Mouse (Mus musculus) midbrain, embryonic 16.5 days (tissue): ENCODE data around the gene Mb. TPM values are rescaled to one million over a fixed set of nuclear protein-coding genes. Genes with fewer than 3 reads are reported as not detected.

ENCODE experiments used
- ATAC-seq: fragments of 200-750 bp; cut with Nextera tagmentation; 2 replicates; pipeline ENCODE4 v1.8.0; 2017; ENCODE audit warnings: moderate TSS enrichment
- H3K27ac ChIP-seq: fragments of 300-500 bp; sonication (generic); 2 replicates; pipeline ENCODE4 v1.5.1; 2014; ENCODE audit warnings: mild to moderate bottlenecking, low read length, mixed read lengths
- H3K27me3 ChIP-seq: fragments of 300-500 bp; sonication (generic); 2 replicates; pipeline ENCODE4 v1.6.1; 2014; ENCODE audit warnings: low read depth, low read length, mixed read lengths; ENCODE audit not compliant: control insufficient read depth, insufficient read depth
- H3K36me3 ChIP-seq: fragments of 300-500 bp; sonication (generic); 2 replicates; pipeline ENCODE4 v1.6.1; 2014; ENCODE audit warnings: mild to moderate bottlenecking, low read length, moderate library complexity, mixed read lengths; ENCODE audit not compliant: control insufficient read depth, insufficient read depth
- H3K4me1 ChIP-seq: fragments of 300-500 bp; sonication (generic); 2 replicates; pipeline ENCODE4 v1.6.1; 2014; ENCODE audit warnings: mild to moderate bottlenecking, low read length, mixed read lengths; ENCODE audit not compliant: control insufficient read depth, insufficient read depth
- H3K4me2 ChIP-seq: fragments of 300-500 bp; sonication (generic); 2 replicates; pipeline ENCODE4 v1.6.1; 2014; ENCODE audit warnings: mild to moderate bottlenecking, low read length, mixed read lengths
- H3K4me3 ChIP-seq: fragments of 300-500 bp; sonication (generic); 2 replicates; pipeline ENCODE4 v1.5.1; 2014; ENCODE audit warnings: low read depth, mild to moderate bottlenecking, low read length, moderate library complexity, mixed read lengths
- H3K9ac ChIP-seq: fragments of 300-500 bp; sonication (generic); 2 replicates; pipeline ENCODE4 v1.6.1; 2014; ENCODE audit warnings: low read depth, low read length, mixed read lengths
- H3K9me3 ChIP-seq: fragments of 300-500 bp; sonication (generic); replicated peaks from 2 replicates; pipeline ENCODE4 v1.6.1; 2014; ENCODE audit warnings: mild to moderate bottlenecking, low read length, mixed read lengths; ENCODE audit not compliant: control insufficient read depth, poor library complexity, severe bottlenecking
- WGBS: fragments of 180-500 bp; shearing (Covaris S2); extraction: QIAGEN DNeasy Blood & Tissue Kit; methylation state at CpG from one replicate; pipeline ENCODE4 v1.1.7; 2014; 5-methylcytosine and 5-hydroxymethylcytosine counted together
- polyA plus RNA-seq: library from polyadenylated mRNA; unstranded; fragments of >200 nt; fragmentation: Nextera tagmentation; extraction: Ambion mirVana; gene quantifications from 2 replicates; pipeline ENCODE4 v1.2.1, GENCODE M21; 2015

Gene Mb
- polyA plus RNA-seq, 1 experiment from 2014 or later = 0.40 TPM

DNA sequence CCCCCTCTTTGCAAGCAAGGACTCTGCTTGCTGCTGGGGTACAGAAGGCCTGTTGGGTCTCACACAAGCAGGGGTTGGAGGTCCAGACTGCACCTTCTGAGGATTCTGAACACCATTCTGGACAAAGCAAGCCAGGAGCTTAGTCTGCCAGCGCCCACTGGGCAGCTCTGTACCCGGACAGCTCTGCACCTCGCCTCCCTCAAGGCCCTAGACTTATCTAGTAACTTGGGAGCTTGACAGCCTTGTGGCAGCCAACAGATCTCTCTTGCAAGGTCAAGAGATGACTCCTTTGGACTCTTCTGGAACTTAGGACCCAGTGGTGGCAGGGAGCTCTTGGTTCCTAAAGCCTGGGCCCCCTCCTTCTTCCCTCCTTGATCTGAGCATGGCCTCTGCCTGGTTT, 23.4 kb downstream of the Mb start:
- ATAC-seq = no peak
- Histone ChIP-seq H3K27ac (no peak overlapping the region), H3K4me1 (peaks cover 7% of the 10 kb centered on the region; the same call in 1 of the 2 replicates), H3K4me3 (no peak overlapping the region), H3K27me3 (no peaks in the 10 kb centered on the region), H3K36me3 (no peaks in the 10 kb centered on the region), H3K9me3 (no peaks in the 10 kb centered on the region), H3K9ac (no peak overlapping the region), H3K4me2 (no peak overlapping the region)
- WGBS = 95% methylated on average over 3 of the region's 3 CpGs

DNA sequence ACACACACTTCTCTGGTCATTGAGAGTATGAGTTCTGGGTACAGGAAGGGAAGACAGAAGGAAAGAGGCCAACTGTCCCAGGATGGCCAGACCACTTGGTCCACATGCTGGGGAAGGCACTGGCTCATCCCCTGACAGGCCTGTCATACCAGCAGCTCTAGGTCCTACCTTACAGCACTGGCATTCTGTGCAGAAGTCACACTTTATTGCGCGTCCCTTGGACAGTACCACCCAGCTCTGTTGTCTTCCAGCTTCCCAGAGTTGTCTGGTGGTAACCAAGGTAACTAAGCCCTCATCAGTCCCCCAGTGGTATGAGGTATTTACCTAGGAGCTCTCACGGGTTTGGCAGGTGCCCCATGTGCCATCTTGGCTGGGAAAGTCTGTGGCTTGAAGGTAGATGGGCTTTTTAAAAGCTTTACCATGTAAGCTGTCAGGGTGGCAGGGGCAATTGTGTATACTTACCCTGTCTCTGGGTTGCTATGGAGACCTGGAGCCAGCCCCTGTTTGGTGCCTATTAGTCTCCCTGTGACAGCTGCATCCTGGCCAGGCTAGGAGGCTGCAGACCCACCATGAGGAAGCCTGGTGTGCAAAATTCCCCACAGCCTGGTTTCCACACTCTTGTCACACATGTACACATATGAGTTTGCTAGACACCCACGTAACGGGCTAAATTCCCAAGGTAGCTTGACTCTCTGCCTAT, 24.4 kb downstream of the Mb start:
- H3K27ac ChIP-seq = no peak overlapping the region
- peaks cover 7% of the 10 kb centered on the region; the same call in 1 of the 2 replicates for H3K4me1 ChIP-seq
- H3K36me3 ChIP-seq = no peaks in the 10 kb centered on the region
- H3K27me3 ChIP-seq = no peaks in the 10 kb centered on the region
- WGBS = 48% methylated on average over 5 of the region's 5 CpGs
- peak; percentile 48; the same call in 1 of the 2 replicates for ATAC-seq
- no peak overlapping the region for H3K9ac ChIP-seq
- H3K4me2 ChIP-seq = no peak overlapping the region
- H3K4me3 ChIP-seq = no peak overlapping the region
- no peaks in the 10 kb centered on the region for H3K9me3 ChIP-seq

DNA sequence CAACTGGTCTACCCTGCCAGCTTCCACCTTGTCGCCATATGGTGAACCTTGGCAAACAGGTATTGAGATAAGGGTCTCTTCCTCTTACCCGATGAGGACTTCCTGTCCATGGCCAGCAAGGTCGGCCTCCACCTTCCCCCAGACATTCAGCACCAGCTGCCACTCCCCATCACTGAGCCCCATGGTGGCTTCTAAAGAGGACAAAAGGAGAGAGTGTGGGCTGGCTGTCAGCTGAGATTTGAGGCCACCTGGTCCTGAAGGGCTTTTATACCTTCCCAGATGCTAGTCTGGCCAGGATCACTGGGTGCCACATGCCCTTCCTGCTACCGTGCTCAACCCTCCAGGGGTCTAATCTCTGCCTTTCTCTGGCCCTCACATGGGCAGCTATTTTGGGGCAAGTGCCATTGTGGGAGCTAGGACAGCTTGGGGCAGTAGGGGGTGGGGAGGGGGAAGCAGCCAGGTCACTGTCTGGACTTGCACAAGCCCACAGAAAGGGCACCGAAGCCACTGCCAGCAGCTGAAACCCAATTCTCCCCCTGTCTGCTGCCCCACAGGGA, 28.0 kb downstream of the Mb start:
- Histone ChIP-seq H3K4me3 (no peak overlapping the region), H3K36me3 (no peaks in the 10 kb centered on the region), H3K9ac (no peak overlapping the region), H3K9me3 (no peaks in the 10 kb centered on the region), H3K27me3 (no peaks in the 10 kb centered on the region), H3K4me1 (peaks cover 7% of the 10 kb centered on the region; the same call in 1 of the 2 replicates), H3K27ac (no peak overlapping the region), H3K4me2 (no peak overlapping the region)
- ATAC-seq = no peak
- WGBS = 87% methylated on average over 5 of the region's 5 CpGs

DNA sequence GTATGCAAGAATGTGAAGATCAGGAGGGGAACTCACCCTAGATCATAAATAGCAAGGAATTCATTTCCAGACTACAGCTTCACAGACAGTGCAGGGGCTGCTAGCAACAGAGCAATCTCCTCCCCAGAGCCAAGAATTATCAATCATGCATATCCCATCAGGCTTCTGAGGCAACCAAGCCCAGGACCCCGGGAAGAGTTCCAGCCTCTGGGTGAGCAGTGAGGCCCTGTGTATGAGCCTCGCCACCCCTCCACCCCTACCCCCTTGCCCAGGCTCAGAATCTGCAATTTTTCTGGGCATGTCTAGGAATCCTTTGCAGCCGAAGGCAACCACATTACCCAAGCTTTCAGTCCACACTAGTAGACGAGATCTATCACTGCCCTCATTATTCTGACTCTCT, 28.6 kb downstream of the Mb start:
- Histone ChIP-seq H3K4me1 (peaks cover 7% of the 10 kb centered on the region; the same call in 1 of the 2 replicates), H3K4me3 (no peak overlapping the region), H3K9me3 (no peaks in the 10 kb centered on the region), H3K27me3 (no peaks in the 10 kb centered on the region), H3K4me2 (no peak overlapping the region), H3K36me3 (no peaks in the 10 kb centered on the region), H3K27ac (no peak overlapping the region), H3K9ac (no peak overlapping the region)
- no peak for ATAC-seq
- WGBS = 87% methylated on average over 4 of the region's 4 CpGs

DNA sequence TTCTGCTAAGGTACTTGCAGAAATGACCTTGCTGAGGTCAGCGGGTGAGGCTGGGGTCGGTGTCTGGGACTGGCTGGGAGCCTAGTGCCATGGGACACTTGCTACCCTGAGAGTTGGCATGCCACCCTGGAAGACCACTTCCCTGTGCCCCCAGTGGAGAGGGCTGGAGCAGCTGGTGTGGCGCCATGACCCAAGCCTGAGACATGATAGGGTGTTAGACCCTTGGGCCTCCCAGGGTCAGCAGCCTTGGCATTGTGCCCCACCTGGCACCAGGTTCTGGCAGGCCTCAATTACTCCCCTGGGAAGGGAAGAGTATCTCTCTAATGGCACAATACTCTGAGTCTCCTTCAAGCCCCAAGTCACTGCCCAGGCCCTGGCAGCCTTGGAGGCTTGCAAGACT, 29.4 kb downstream of the Mb start:
- no peak for ATAC-seq
- Histone ChIP-seq H3K4me2 (no peak overlapping the region), H3K36me3 (no peaks in the 10 kb centered on the region), H3K27ac (no peak overlapping the region), H3K4me1 (peaks cover 3% of the 10 kb centered on the region; the same call in 1 of the 2 replicates), H3K9me3 (no peaks in the 10 kb centered on the region), H3K27me3 (no peaks in the 10 kb centered on the region), H3K4me3 (no peak overlapping the region), H3K9ac (no peak overlapping the region)
- WGBS = 96% methylated on average over 3 of the region's 3 CpGs

DNA sequence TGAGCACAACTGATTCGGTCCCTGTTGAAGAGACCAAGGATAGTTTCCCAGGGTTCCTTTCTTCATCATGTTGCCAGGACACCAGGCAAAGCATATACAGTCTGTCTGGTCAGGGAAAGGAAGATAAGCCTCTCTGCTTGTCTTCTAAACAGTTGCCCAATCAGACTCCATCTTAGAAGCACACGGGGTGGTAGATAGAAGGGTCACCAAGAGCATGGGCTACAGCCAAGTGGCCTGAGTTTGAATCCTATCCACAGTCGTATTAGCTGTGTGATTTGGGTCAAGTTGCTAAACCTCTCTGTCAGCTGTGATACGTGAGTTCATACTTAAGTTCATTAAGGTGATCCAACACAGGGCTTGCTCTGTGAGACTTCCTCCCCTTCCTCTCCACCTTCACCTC, 30.3 kb downstream of the Mb start:
- no peak overlapping the region for H3K4me3 ChIP-seq
- H3K9me3 ChIP-seq = no peaks in the 10 kb centered on the region
- H3K9ac ChIP-seq = no peak overlapping the region
- 89% methylated on average over 4 of the region's 4 CpGs for WGBS
- no peaks in the 10 kb centered on the region for H3K27me3 ChIP-seq
- H3K4me1 ChIP-seq = no peaks in the 10 kb centered on the region
- H3K27ac ChIP-seq = no peak overlapping the region
- ATAC-seq = no peak
- no peaks in the 10 kb centered on the region for H3K36me3 ChIP-seq
- H3K4me2 ChIP-seq = no peak overlapping the region

DNA sequence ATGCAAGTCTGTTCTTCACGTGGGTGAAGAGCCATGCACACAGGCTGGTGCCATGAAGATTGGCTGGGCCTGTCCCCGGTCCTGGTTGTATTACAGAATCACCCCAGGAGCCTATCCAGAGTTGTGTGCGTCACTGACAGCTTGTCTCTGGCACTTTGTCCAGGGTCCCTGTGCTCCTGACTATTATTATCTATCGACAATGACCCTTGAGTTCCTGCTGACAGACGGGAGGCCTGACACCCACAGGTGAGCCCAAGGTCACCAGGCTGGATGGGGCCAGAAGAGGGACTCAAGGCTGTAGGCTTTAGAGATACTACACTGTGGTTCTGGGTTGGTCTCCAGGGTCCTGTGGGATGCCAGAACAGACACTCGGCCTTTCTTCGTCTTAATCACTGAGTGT, 30.9 kb downstream of the Mb start:
- ATAC-seq = no peak
- Histone ChIP-seq H3K9ac (no peak overlapping the region), H3K4me1 (peaks cover 4% of the 10 kb centered on the region; the same call in 1 of the 2 replicates), H3K27ac (no peak overlapping the region), H3K36me3 (no peaks in the 10 kb centered on the region), H3K4me2 (no peak overlapping the region), H3K9me3 (no peaks in the 10 kb centered on the region), H3K4me3 (no peak overlapping the region), H3K27me3 (no peaks in the 10 kb centered on the region)
- 84% methylated on average over 7 of the region's 7 CpGs for WGBS

DNA sequence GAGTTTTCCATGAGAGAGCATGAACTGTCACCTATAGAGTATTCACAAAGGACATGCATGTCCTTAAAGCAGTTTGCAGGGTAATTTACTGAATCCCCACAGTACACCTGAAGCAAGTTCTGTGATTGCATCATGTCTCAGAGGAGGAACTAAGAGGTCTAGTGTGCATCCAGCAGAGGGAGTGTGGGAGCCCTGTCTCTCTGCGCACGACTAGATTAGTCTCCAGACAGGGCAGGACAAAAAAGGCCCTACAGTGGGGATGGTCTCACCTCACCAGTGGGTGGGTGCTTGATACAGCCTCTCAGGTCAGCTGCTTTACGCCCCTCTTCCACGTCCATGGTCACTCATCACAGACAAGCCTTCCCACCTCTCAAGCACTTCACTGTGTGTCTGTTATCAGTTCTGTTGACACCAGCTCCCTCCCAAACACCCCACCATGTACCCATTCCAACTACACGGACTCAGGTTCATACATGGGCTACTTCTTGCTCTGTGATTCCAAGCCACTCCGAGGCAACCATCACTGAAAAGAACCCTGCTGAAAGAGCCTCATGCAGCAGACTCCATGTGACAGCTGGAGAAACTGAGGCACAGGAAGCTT, 31.6 kb downstream of the Mb start:
- Histone ChIP-seq H3K27ac (no peak overlapping the region), H3K27me3 (no peaks in the 10 kb centered on the region), H3K4me3 (no peak overlapping the region), H3K9me3 (no peaks in the 10 kb centered on the region), H3K4me2 (no peak overlapping the region), H3K36me3 (no peaks in the 10 kb centered on the region), H3K4me1 (peaks cover 7% of the 10 kb centered on the region; the same call in 1 of the 2 replicates), H3K9ac (no peak overlapping the region)
- no peak for ATAC-seq
- 67% methylated on average over 6 of the region's 6 CpGs for WGBS

DNA sequence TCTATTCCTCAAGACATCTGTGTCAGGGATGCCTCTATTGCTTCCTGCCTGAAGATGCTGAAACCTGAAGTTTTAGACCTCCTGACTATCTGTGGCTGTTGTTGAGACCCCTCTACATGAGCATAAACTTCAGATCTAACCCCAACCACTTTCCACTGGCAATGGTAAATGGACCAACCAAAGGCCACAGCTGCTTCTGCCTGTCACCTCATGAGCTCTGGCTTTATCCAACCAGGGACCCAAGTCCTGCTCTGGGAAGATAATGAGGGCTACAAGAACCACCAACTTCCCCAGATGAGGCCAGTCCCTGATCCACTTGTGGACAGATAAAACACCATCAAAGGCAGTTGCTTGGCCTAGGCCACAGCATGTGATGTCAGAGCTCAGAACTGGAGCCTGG, 32.6 kb downstream of the Mb start:
- Histone ChIP-seq H3K9ac (no peak overlapping the region), H3K4me3 (no peak overlapping the region), H3K9me3 (no peaks in the 10 kb centered on the region), H3K27ac (no peak overlapping the region), H3K4me2 (no peak overlapping the region), H3K4me1 (peaks cover 13% of the 10 kb centered on the region; the same call in 1 of the 2 replicates), H3K36me3 (no peaks in the 10 kb centered on the region), H3K27me3 (no peaks in the 10 kb centered on the region)
- no peak for ATAC-seq
